ENCODE assay signal across 29 mouse cellular contexts in the genomic region with DNA sequence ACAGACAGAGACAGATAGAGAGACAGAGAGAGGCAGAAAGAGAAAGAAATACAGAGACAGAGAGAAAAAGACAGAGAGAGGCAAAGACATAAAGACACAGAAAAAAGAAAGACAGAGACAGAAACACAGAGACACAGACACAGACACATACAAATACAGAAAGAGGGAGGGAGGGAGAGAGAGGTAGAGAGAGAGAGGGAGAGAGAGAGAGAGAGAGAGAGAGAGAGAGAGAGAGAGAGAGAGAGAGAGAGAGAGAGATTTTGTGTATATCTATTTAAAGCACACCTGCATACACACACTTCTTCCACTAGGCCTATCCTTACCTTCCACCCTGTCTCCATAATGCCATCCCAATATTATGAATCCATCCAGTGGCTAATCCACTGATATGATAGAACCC.
"Had no signal": no experiment of that assay in that cellular context is flagged by ENCODE, and none has a peak within 500 bp of the region (broad histone marks: within the 10 kb centered on the region; RNA-seq: fewer than 3 reads in every experiment).

No protein-coding gene starts in this region.

- ATAC-seq: hindbrain, embryonic 16.5 days; hindbrain, postnatal 0 days; inflammation-experienced regulatory T-cells, adult 6 months; intestine, embryonic 15.5 days; intestine, embryonic 16.5 days; intestine, postnatal 0 days had no signal

- DNase-seq: heart, postnatal 10 days; heart, postnatal 14 days; heart, postnatal 36 days; heart, postnatal 4 days; kidney, adult 11 months; kidney, adult 18-20 months; kidney, adult 2 months; kidney, adult 8-10 months; kidney, adult 9 months; kidney, postnatal 10 days; kidney, postnatal 14 days; kidney, postnatal 25 days; kidney, postnatal 36 days; kidney, postnatal 4 days; layer of hippocampus, adult 9-11 months; layer of hippocampus, postnatal 36 days had no signal

- H3K27me3 ChIP-seq: heart, embryonic 12.5 days; heart, embryonic 13.5 days; heart, embryonic 15.5 days; hindbrain, embryonic 12.5 days; hindbrain, embryonic 13.5 days; hindbrain, embryonic 15.5 days; intestine, embryonic 15.5 days; kidney, embryonic 15.5 days had no signal
